Mouse (Mus musculus) stomach, postnatal 0 days (tissue): ENCODE measurements at regions not wholly inside any gene's neighbourhood (a gene's known extent, or its start where the extent isn't known, plus 50 kb on each side); places are given as distances from the start of the nearest gene placed in this dataset.

ENCODE experiments used
- ATAC-seq: fragments of 200-750 bp; cut with Nextera tagmentation; 2 replicates; pipeline ENCODE4 v1.8.0; 2017; ENCODE audit not compliant: low FRiP score, low TSS enrichment
- DNase-seq: peaks from one replicate; pipeline ENCODE4 v3.0.0-alpha.2; 2016; ENCODE audit warnings: low spot score
- H3K27ac ChIP-seq: fragments of 300-500 bp; sonication (generic); replicated peaks from 2 replicates; pipeline ENCODE4 v1.5.1; 2014; ENCODE audit warnings: mild to moderate bottlenecking, control low read depth
- H3K27me3 ChIP-seq: fragments of 300-500 bp; sonication (generic); 2 replicates; pipeline ENCODE4 v1.6.1; 2014; ENCODE audit warnings: low read length; ENCODE audit not compliant: control insufficient read depth, insufficient read depth
- H3K36me3 ChIP-seq: fragments of 300-500 bp; sonication (generic); 2 replicates; pipeline ENCODE4 v1.6.1; 2014; ENCODE audit warnings: low read length, mixed read lengths; ENCODE audit not compliant: control insufficient read depth, insufficient read depth
- H3K4me1 ChIP-seq: fragments of 300-500 bp; sonication (generic); replicated peaks from 2 replicates; pipeline ENCODE4 v1.6.1; 2014; ENCODE audit warnings: antibody characterized with exemption; ENCODE audit not compliant: control insufficient read depth, insufficient read depth
- H3K4me2 ChIP-seq: fragments of 300-500 bp; sonication (generic); replicated peaks from 2 replicates; pipeline ENCODE4 v1.6.1; 2014; ENCODE audit warnings: low read depth, mild to moderate bottlenecking, control low read depth, moderate library complexity
- H3K4me3 ChIP-seq: fragments of 300-500 bp; sonication (generic); 2 replicates; pipeline ENCODE4 v1.5.1; 2014; ENCODE audit warnings: low read depth, low read length, control low read depth
- H3K9ac ChIP-seq: fragments of 300-500 bp; sonication (generic); 2 replicates; pipeline ENCODE4 v1.6.1; 2014; ENCODE audit warnings: mild to moderate bottlenecking, low read length, control low read depth, mixed read lengths
- H3K9me3 ChIP-seq: fragments of 300-500 bp; sonication (generic); 2 replicates; pipeline ENCODE4 v1.6.1; 2016; ENCODE audit warnings: low read length; ENCODE audit not compliant: control insufficient read depth
- CTCF ChIP-seq: IDR thresholded peaks from 2 replicates; pipeline ENCODE4 v1.5.1; 2016; ENCODE audit warnings: antibody characterized with exemption, low read depth, mild to moderate bottlenecking, moderate library complexity
- EP300 ChIP-seq: optimal IDR thresholded peaks from 2 replicates; pipeline ENCODE3; 2016; ENCODE audit warnings: antibody characterized with exemption
- WGBS: fragments of 180-500 bp; shearing (Covaris S2); extraction: QIAGEN DNeasy Blood & Tissue Kit; methylation state at CpG from one replicate; pipeline ENCODE4 v1.1.7; 2014; 5-methylcytosine and 5-hydroxymethylcytosine counted together

DNA sequence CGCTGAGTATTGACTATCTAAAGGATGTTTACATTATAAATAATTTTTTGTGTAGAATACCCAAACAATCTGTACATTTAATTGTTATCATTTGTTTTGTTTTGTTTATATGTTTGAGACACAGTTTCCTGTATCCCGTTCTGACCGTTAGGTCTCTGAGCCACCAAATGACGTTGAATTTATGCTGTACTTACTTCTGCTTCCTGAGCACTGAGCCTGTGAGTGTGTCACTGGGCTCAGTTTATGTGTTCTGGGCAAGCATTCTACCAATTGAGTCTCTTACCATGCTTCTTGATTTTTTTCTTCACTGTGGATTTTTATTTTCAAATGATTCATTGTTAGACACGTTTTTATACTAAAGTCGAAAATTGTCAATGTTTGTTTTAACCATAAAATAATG, 74.2 kb downstream of the Mbl2 start:
- TF ChIP-seq EP300 (no peak), CTCF (no peak)
- no peaks in the 10 kb centered on the region for H3K4me1 ChIP-seq
- H3K4me3 ChIP-seq = no peak overlapping the region
- 53% methylated on average over 6 of the region's 6 CpGs for WGBS
- no peaks in the 10 kb centered on the region for H3K27me3 ChIP-seq
- DNase-seq = no peak
- H3K36me3 ChIP-seq = no peaks in the 10 kb centered on the region
- no peak overlapping the region for H3K9ac ChIP-seq
- no peak overlapping the region for H3K27ac ChIP-seq
- no peak for ATAC-seq
- no peak overlapping the region for H3K4me2 ChIP-seq
- H3K9me3 ChIP-seq = no peaks in the 10 kb centered on the region

DNA sequence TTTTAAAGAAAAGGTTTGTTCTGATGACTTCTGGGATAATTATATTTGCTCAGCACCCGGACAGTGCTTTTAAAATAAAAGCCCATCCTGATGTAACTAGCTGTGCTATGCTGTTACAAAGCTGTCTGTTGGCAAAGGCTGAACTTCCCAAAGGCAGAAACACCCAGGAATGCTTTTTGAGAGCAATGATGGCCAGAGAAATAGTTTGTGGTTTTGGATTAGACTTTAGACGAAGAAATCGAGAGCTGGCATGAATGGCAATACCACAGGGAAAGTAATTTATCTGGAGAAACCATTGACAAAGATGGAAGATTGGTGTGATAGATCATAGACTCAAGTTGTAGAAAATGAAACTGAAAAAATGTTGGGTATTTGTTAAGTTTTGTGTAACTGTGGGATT, 84.6 kb downstream of the Mbl2 start:
- Histone ChIP-seq H3K4me3 (no peak overlapping the region), H3K9me3 (no peaks in the 10 kb centered on the region), H3K36me3 (no peaks in the 10 kb centered on the region), H3K4me2 (no peak overlapping the region), H3K4me1 (no peaks in the 10 kb centered on the region), H3K9ac (no peak overlapping the region), H3K27me3 (no peaks in the 10 kb centered on the region), H3K27ac (no peak overlapping the region)
- DNase-seq (no peak), ATAC-seq (no peak)
- WGBS = 73% methylated on average over 3 of the region's 3 CpGs
- no peak for TF ChIP-seq EP300
- TF ChIP-seq CTCF = no peak

- Histone ChIP-seq H3K36me3 (no peaks in the 10 kb centered on the region), H3K4me3 (no peak overlapping the region), H3K4me2 (no peak overlapping the region), H3K9ac (no peak overlapping the region), H3K4me1 (no peaks in the 10 kb centered on the region), H3K27ac (no peak overlapping the region), H3K27me3 (no peaks in the 10 kb centered on the region), H3K9me3 (no peaks in the 10 kb centered on the region)
- ATAC-seq (no peak), DNase-seq (no peak)
- TF ChIP-seq CTCF = peak; percentile 43
- TF ChIP-seq EP300 = no peak
Measured at GRCm38 (mm10) chr19:30327693-30328092, 95.0 kb downstream of the Mbl2 start.

DNA sequence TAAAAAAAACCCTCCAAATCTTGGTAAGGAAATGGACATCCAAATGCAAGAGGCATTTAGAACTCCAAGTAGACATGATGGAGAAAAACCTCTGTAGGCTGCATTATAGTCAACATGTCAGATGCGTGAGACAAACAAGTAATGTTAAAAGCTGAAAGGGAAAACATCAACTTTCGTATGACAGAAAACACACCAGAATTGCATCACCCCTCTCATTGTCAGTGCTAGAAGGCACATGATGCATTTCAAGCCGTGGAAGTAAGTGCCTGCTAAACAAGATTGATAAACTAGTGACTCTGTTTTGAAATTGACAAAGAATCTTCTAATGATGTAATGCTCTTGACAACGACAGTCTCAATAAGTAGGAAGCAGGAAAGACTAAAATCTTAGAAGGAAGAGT, 96.1 kb downstream of the Mbl2 start:
- Histone ChIP-seq H3K27me3 (no peaks in the 10 kb centered on the region), H3K9ac (no peak overlapping the region), H3K9me3 (no peaks in the 10 kb centered on the region), H3K27ac (no peak overlapping the region), H3K4me2 (no peak overlapping the region), H3K4me3 (no peak overlapping the region), H3K36me3 (no peaks in the 10 kb centered on the region), H3K4me1 (no peaks in the 10 kb centered on the region)
- DNase-seq = no peak
- no peak for TF ChIP-seq CTCF
- no peak for TF ChIP-seq EP300
- ATAC-seq = no peak
- WGBS = 70% methylated on average over 4 of the region's 4 CpGs

- H3K27ac ChIP-seq = no peak overlapping the region
- DNase-seq (no peak), ATAC-seq (no peak)
- H3K9me3 ChIP-seq = no peaks in the 10 kb centered on the region
- H3K4me1 ChIP-seq = no peaks in the 10 kb centered on the region
- TF ChIP-seq CTCF (no peak), EP300 (no peak)
- H3K4me3 ChIP-seq = no peak overlapping the region
- no peaks in the 10 kb centered on the region for H3K27me3 ChIP-seq
- no peaks in the 10 kb centered on the region for H3K36me3 ChIP-seq
- H3K4me2 ChIP-seq = no peak overlapping the region
- H3K9ac ChIP-seq = no peak overlapping the region
- 85% methylated on average over 7 of the region's 7 CpGs for WGBS
Measured at GRCm38 (mm10) chr19:30330792-30331191, 98.0 kb downstream of the Mbl2 start.

- TF ChIP-seq CTCF (no peak), EP300 (no peak)
- H3K4me1 ChIP-seq = no peaks in the 10 kb centered on the region
- H3K9me3 ChIP-seq = no peaks in the 10 kb centered on the region
- no peak overlapping the region for H3K4me3 ChIP-seq
- H3K9ac ChIP-seq = no peak overlapping the region
- H3K27ac ChIP-seq = no peak overlapping the region
- DNase-seq (no peak), ATAC-seq (no peak)
- no peaks in the 10 kb centered on the region for H3K36me3 ChIP-seq
- 30% methylated on average over 1 of the region's 1 CpGs for WGBS
- H3K4me2 ChIP-seq = no peak overlapping the region
- H3K27me3 ChIP-seq = no peaks in the 10 kb centered on the region
Measured at GRCm38 (mm10) chr19:30331850-30332249, 99.1 kb downstream of the Mbl2 start.

DNA sequence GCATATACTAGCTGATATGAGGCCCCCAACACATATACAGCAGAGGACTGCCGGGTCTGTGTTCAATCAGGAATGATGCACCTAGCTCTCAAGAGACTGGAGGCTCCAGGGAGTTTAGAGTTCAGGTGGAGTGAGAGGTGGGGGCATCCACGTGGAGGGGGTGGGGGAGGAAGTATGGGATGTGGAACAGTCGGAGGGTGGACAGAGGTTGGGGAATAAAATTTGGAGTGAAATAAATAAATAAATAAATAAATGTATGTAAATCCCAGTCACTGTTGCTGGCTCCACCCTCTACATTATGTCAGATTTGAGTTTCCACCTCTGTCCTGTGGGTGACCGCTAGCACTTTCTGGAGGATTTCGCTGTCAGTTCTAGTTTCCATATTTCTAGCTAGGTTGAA, 111.7 kb downstream of the Mbl2 start:
- H3K27me3 ChIP-seq = no peaks in the 10 kb centered on the region
- no peak overlapping the region for H3K4me2 ChIP-seq
- no peak overlapping the region for H3K4me3 ChIP-seq
- H3K4me1 ChIP-seq = no peaks in the 10 kb centered on the region
- H3K36me3 ChIP-seq = no peaks in the 10 kb centered on the region
- DNase-seq = no peak
- no peaks in the 10 kb centered on the region for H3K9me3 ChIP-seq
- ATAC-seq = no peak
- no peak overlapping the region for H3K27ac ChIP-seq
- no peak overlapping the region for H3K9ac ChIP-seq
- WGBS = 83% methylated on average over 5 of the region's 5 CpGs
- TF ChIP-seq CTCF (no peak), EP300 (no peak)
